Mouse (Mus musculus) heart, embryonic 15.5 days (tissue): ENCODE data around the gene Pcgf6. TPM values are rescaled to one million over a fixed set of nuclear protein-coding genes. Genes with fewer than 3 reads are reported as not detected.
A peak's percentile ranks its signal among the peaks of the same experiment; 100 is the strongest.

Experiments
- ATAC-seq: fragments of 200-750 bp; cut with Nextera tagmentation; replicated peaks from 2 replicates; pipeline ENCODE4 v1.8.0; 2017; ENCODE audit warnings: low read depth, moderate TSS enrichment; ENCODE audit not compliant: insufficient number of reproducible peaks, insufficient read depth, low FRiP score
- H3K27ac ChIP-seq: fragments of 300-500 bp; sonication (generic); 2 replicates; pipeline ENCODE4 v1.5.1; 2015; ENCODE audit warnings: mild to moderate bottlenecking, inconsistent platforms
- H3K27me3 ChIP-seq: fragments of 300-500 bp; sonication (generic); 2 replicates; pipeline ENCODE4 v1.6.1; 2015; ENCODE audit warnings: inconsistent platforms
- H3K36me3 ChIP-seq: fragments of 300-500 bp; sonication (generic); 2 replicates; pipeline ENCODE4 v1.6.1; 2015; ENCODE audit warnings: mild to moderate bottlenecking, inconsistent platforms
- H3K4me1 ChIP-seq: fragments of 300-500 bp; sonication (generic); replicated peaks from 2 replicates; pipeline ENCODE4 v1.6.1; 2015; ENCODE audit warnings: inconsistent platforms
- H3K4me2 ChIP-seq: fragments of 300-500 bp; sonication (generic); 2 replicates; pipeline ENCODE4 v1.6.1; 2015; ENCODE audit warnings: inconsistent platforms, mild to moderate bottlenecking, moderate library complexity
- H3K4me3 ChIP-seq: fragments of 300-500 bp; sonication (generic); 2 replicates; pipeline ENCODE4 v1.5.1; 2015; ENCODE audit warnings: mild to moderate bottlenecking, inconsistent platforms
- H3K9ac ChIP-seq: fragments of 300-500 bp; sonication (generic); 2 replicates; pipeline ENCODE4 v1.6.1; 2015; ENCODE audit warnings: mild to moderate bottlenecking, inconsistent platforms
- H3K9me3 ChIP-seq: fragments of 300-500 bp; sonication (generic); replicated peaks from 2 replicates; pipeline ENCODE4 v1.6.1; 2016; ENCODE audit warnings: inconsistent platforms
- WGBS: fragments of 180-500 bp; shearing (Covaris S2); methylation state at CpG from one replicate; pipeline ENCODE4 v1.1.7; 2015; ENCODE audit warnings: mixed read lengths; 5-methylcytosine and 5-hydroxymethylcytosine counted together
- polyA plus RNA-seq: library from polyadenylated mRNA; unstranded; fragments of >200 nt; fragmentation: Nextera tagmentation; extraction: Ambion mirVana; gene quantifications from 2 replicates; pipeline ENCODE4 v1.2.1, GENCODE M21; 2015

Pcgf6 gene
- 6.8 and 7.8 TPM in 2 replicates for polyA plus RNA-seq

GRCm38 (mm10) chr19:47050271-47051032 is at the start of gene Pcgf6:
Gene Pcgf6 (minus strand): TSS chr19:47050906.
- Histone ChIP-seq H3K9ac (peak within 1 kb of the TSS; percentile 70), H3K4me2 (peak within 1 kb of the TSS; percentile 86), H3K27me3 (no peaks in the 10 kb centered on the region), H3K4me1 (peaks cover 14% of the 10 kb centered on the region), H3K36me3 (peaks cover 15% of the 10 kb centered on the region), H3K4me3 (peak within 1 kb of the TSS; percentile 89), H3K27ac (peak within 1 kb of the TSS; percentile 87), H3K9me3 (no peaks in the 10 kb centered on the region)
- ATAC-seq = peak; percentile 84
- WGBS = under 1% methylated on average over 75 of the region's 75 CpGs

GRCm38 (mm10) chr19:47090550-47091156 is 39.9 kb upstream of the Pcgf6 start, which contains the start of the genes Usmg5 and Pdcd11:
Gene Usmg5 (minus strand): TSS chr19:47090647.
Gene Pdcd11 (plus strand): TSS chr19:47090768.
- Histone ChIP-seq H3K4me2 (peak within 1 kb of the TSS; percentile 66), H3K27me3 (no peaks in the 10 kb centered on the region), H3K27ac (peak within 1 kb of the TSS; percentile 93), H3K4me3 (peak within 1 kb of the TSS; percentile 80), H3K36me3 (peaks cover 22% of the 10 kb centered on the region), H3K9me3 (no peaks in the 10 kb centered on the region), H3K9ac (peak within 1 kb of the TSS; percentile 97), H3K4me1 (peaks cover 22% of the 10 kb centered on the region)
- under 1% methylated on average over 56 of the region's 56 CpGs for WGBS
- ATAC-seq = peak; percentile 99

- H3K27ac ChIP-seq = peak overlapping the region; percentile 93
- no peaks in the 10 kb centered on the region for H3K27me3 ChIP-seq
- peak; percentile 60 for ATAC-seq
- H3K4me1 ChIP-seq = peaks cover 22% of the 10 kb centered on the region
- no peaks in the 10 kb centered on the region for H3K9me3 ChIP-seq
- under 1% methylated on average over 36 of the region's 36 CpGs for WGBS
- peak overlapping the region; percentile 66 for H3K4me2 ChIP-seq
- peak overlapping the region; percentile 80 for H3K4me3 ChIP-seq
- peaks cover 20% of the 10 kb centered on the region for H3K36me3 ChIP-seq
- peak overlapping the region; percentile 97 for H3K9ac ChIP-seq
These were observed 39.2 kb upstream of the Pcgf6 start for GRCm38 (mm10) chr19:47089718-47090525.

GRCm38 (mm10) chr19:47088226-47088625 is 37.5 kb upstream of the Pcgf6 start:
- Histone ChIP-seq H3K36me3 (peaks cover 25% of the 10 kb centered on the region), H3K27me3 (no peaks in the 10 kb centered on the region), H3K9me3 (no peaks in the 10 kb centered on the region), H3K4me2 (peak overlapping the region; percentile 66), H3K4me1 (peaks cover 22% of the 10 kb centered on the region), H3K9ac (0 out of 2 replicates have a peak overlapping the region, but pooled peaks have one; percentile 97), H3K4me3 (peak overlapping the region; percentile 80), H3K27ac (no peak overlapping the region)
- no peak for ATAC-seq
- WGBS = 55% methylated on average over 3 of the region's 3 CpGs

- under 1% methylated on average over 53 of the region's 72 CpGs for WGBS
- peak; percentile 93 for ATAC-seq
- H3K4me3 ChIP-seq = peak overlapping the region; percentile 99
These were observed 17.4 kb upstream of the Pcgf6 start for GRCm38 (mm10) chr19:47067924-47068611.

GRCm38 (mm10) chr19:47067096-47067882 is 16.6 kb upstream of the Pcgf6 start, which contains the start of gene Taf5:
Gene Taf5 (plus strand): TSS chr19:47067746.
- Histone ChIP-seq H3K27me3 (no peaks in the 10 kb centered on the region), H3K36me3 (peaks cover 9% of the 10 kb centered on the region), H3K9me3 (no peaks in the 10 kb centered on the region), H3K27ac (peak within 1 kb of the TSS; percentile 91), H3K4me1 (peaks cover 13% of the 10 kb centered on the region), H3K9ac (peak within 1 kb of the TSS; percentile 98), H3K4me3 (peak within 1 kb of the TSS; percentile 99), H3K4me2 (peak within 1 kb of the TSS; percentile 66)
- ATAC-seq = peak; percentile 76
- 10% methylated on average over 49 of the region's 49 CpGs for WGBS

More at GRCm38 (mm10) chr19:47067924-47068611, 17.4 kb upstream of the Pcgf6 start:
- Histone ChIP-seq H3K36me3 (peaks cover 16% of the 10 kb centered on the region), H3K4me2 (peak overlapping the region; percentile 66), H3K4me1 (peaks cover 13% of the 10 kb centered on the region), H3K27me3 (no peaks in the 10 kb centered on the region), H3K9ac (peak overlapping the region; percentile 98), H3K27ac (peak overlapping the region; percentile 91), H3K9me3 (no peaks in the 10 kb centered on the region)

- H3K9me3 ChIP-seq = no peaks in the 10 kb centered on the region
- H3K4me3 ChIP-seq = no peak overlapping the region
- H3K4me1 ChIP-seq = peaks cover 13% of the 10 kb centered on the region
- H3K4me2 ChIP-seq = no peak overlapping the region
- WGBS = 88% methylated on average over 3 of the region's 3 CpGs
- no peak overlapping the region for H3K9ac ChIP-seq
- H3K27me3 ChIP-seq = no peaks in the 10 kb centered on the region
- no peak overlapping the region for H3K27ac ChIP-seq
- H3K36me3 ChIP-seq = peaks cover under 1% of the 10 kb centered on the region; the same call in 1 of the 2 replicates
- ATAC-seq = no peak
These were observed 15.2 kb upstream of the Pcgf6 start for GRCm38 (mm10) chr19:47065860-47066259.

- 52% methylated on average over 1 of the region's 1 CpGs for WGBS
These were observed 7.0 kb upstream of the Pcgf6 start for GRCm38 (mm10) chr19:47057684-47058083.

GRCm38 (mm10) chr19:47053471-47053870 is 2.8 kb upstream of the Pcgf6 start:
- Histone ChIP-seq H3K9me3 (no peaks in the 10 kb centered on the region), H3K4me3 (no peak overlapping the region), H3K36me3 (no peaks in the 10 kb centered on the region), H3K9ac (no peak overlapping the region), H3K4me1 (peaks cover 14% of the 10 kb centered on the region), H3K27ac (no peak overlapping the region), H3K4me2 (no peak overlapping the region), H3K27me3 (no peaks in the 10 kb centered on the region)
- WGBS = 77% methylated on average over 4 of the region's 4 CpGs
- ATAC-seq = no peak

More at GRCm38 (mm10) chr19:47057684-47058083, 7.0 kb upstream of the Pcgf6 start:
- ATAC-seq = no peak
- H3K4me3 ChIP-seq = no peak overlapping the region
- H3K36me3 ChIP-seq = no peaks in the 10 kb centered on the region
- H3K4me1 ChIP-seq = no peaks in the 10 kb centered on the region
- no peak overlapping the region for H3K4me2 ChIP-seq
- H3K27me3 ChIP-seq = no peaks in the 10 kb centered on the region
- no peak overlapping the region for H3K9ac ChIP-seq
- no peak overlapping the region for H3K27ac ChIP-seq
- no peaks in the 10 kb centered on the region for H3K9me3 ChIP-seq

- Histone ChIP-seq H3K4me1 (peaks cover 14% of the 10 kb centered on the region), H3K36me3 (no peaks in the 10 kb centered on the region), H3K4me2 (no peak overlapping the region), H3K4me3 (no peak overlapping the region), H3K9ac (no peak overlapping the region), H3K9me3 (no peaks in the 10 kb centered on the region), H3K27me3 (no peaks in the 10 kb centered on the region), H3K27ac (no peak overlapping the region)
- 80% methylated on average over 4 of the region's 4 CpGs for WGBS
- ATAC-seq = no peak
These were observed 2.2 kb upstream of the Pcgf6 start for GRCm38 (mm10) chr19:47052927-47053326.
